Mouse (Mus musculus) olfactory bulb, adult 2 months (tissue): ENCODE data around the gene Mms22l.

Experiments used
- CTCF ChIP-seq: fragments of 200-500 bp; IDR thresholded peaks from 2 replicates; pipeline ENCODE4 v1.5.1; 2012; ENCODE audit warnings: low read depth, mild to moderate bottlenecking, low read length, moderate library complexity; ENCODE audit not compliant: insufficient read depth
- POLR2A ChIP-seq: fragments of 200-500 bp; IDR thresholded peaks from 2 replicates; pipeline ENCODE4 v1.6.1; 2012; ENCODE audit warnings: mild to moderate bottlenecking, low read depth, low read length, moderate library complexity; ENCODE audit not compliant: insufficient read depth

DNA sequence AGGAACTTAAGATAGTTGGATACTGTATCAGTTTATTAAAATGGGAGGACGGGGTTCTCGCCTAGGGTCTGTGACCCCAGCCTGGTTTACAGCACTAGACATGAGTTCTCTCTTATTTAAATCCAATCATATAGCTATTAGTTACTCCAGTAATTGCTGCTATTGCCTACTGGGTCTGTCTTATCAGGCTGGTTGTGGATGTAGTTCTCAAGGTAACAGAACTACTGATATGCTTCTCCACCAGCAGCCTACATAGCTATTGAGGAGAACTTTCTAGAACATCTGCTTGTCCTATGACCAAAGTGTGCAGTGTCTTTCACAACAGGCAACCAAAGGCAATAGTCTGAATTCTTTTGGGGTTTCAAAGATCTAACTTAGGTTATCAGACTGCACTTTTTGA is 113.3 kb downstream of the Mms22l start:
- no peak for TF ChIP-seq POLR2A
- no peak for TF ChIP-seq CTCF
